Comparison of ENCODE assay signal across 8 mouse cellular contexts in the genomic region with DNA sequence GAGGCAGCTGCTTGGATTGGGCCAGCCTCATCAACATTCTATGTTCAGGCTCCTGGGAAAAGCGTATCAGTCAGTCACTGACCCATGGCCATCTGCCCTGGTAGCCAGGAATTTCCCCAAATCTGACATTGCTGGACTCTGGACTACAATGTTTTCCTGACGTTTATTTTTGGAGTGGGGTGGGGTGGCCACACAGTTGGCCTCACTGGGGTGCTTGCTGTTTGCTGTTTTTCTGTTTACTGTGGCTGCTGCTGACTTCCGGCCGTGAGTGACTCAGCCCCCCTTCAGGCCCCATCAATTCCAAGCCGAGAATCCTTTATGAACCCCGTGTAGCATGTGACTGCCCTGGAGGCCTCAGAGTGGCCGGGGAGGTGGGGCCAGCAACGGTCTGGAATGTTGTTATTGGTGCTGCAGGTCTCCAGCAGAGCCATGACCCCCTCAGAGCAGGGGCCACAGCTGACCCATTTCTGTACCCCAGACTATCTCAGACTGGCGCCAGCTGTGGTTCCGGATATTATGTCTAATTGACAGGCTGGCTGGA. TPM values are rescaled to one million over a fixed set of nuclear protein-coding genes. Genes with fewer than 3 reads are reported as not detected.
DNase-seq lines count a peak whose midpoint lies in the region; ATAC-seq and TF ChIP-seq lines count a peak whose summit lies in the region.

No protein-coding gene starts in this region.

- no peak for ATAC-seq in hindbrain, embryonic 11.5 days (ENCODE audit: low FRiP score)
- no peak for ATAC-seq in hindbrain, embryonic 14.5 days (ENCODE audit: low FRiP score)
- ATAC-seq in embryonic facial prominence, embryonic 15.5 days (ENCODE audit: insufficient number of reproducible peaks, low FRiP score, low TSS enrichment, low read depth), result no peak
- 0 out of 2 replicates have a peak, but pooled peaks have one; percentile 23 for ATAC-seq in lung, embryonic 14.5 days (ENCODE audit: insufficient read depth)
- ATAC-seq in forebrain, embryonic 14.5 days, result no peak

- no peak overlapping the region for H3K4me3 ChIP-seq in hindbrain, embryonic 11.5 days (ENCODE audit: low read depth, low read length)
- no peak overlapping the region for H3K4me3 ChIP-seq in hindbrain, embryonic 14.5 days (replicated peaks; ENCODE audit: low read length)
- H3K4me3 ChIP-seq in embryonic facial prominence, embryonic 15.5 days (replicated peaks), result no peak overlapping the region
- no peak overlapping the region for H3K4me3 ChIP-seq in kidney, adult 2 months (ENCODE audit: insufficient read depth, low read depth, low read length)
- H3K4me3 ChIP-seq in lung, embryonic 14.5 days (ENCODE audit: low read depth, low read length), result no peak overlapping the region
- no peak overlapping the region for H3K4me3 ChIP-seq in thymus, adult 2 months (ENCODE audit: control insufficient read depth, insufficient read depth, low read length)
- H3K4me3 ChIP-seq in forebrain, embryonic 14.5 days (ENCODE audit: low read depth, low read length), result no peak overlapping the region

- 0 out of 2 replicates have a peak overlapping the region, but pooled peaks have one; percentile 7 for H3K27ac ChIP-seq in hindbrain, embryonic 11.5 days (ENCODE audit: low read depth, low read length)
- no peak overlapping the region for H3K27ac ChIP-seq in hindbrain, embryonic 14.5 days
- H3K27ac ChIP-seq in embryonic facial prominence, embryonic 15.5 days (replicated peaks), result peak overlapping the region; percentile 52
- peak overlapping the region; percentile 90 for H3K27ac ChIP-seq in kidney, adult 2 months (ENCODE audit: insufficient read depth, low read depth, low read length)
- peak overlapping the region; percentile 12; the same call in 1 of the 2 replicates for H3K27ac ChIP-seq in lung, embryonic 14.5 days (ENCODE audit: low read depth)
- H3K27ac ChIP-seq in thymus, adult 2 months (ENCODE audit: control insufficient read depth, insufficient read depth, low read length), result no peak overlapping the region
- H3K27ac ChIP-seq in forebrain, embryonic 14.5 days (ENCODE audit: low read depth, low read length), result no peak overlapping the region

- DNase-seq in hindbrain, embryonic 11.5 days (ENCODE audit: low spot score), result peak; percentile 25
- DNase-seq in hindbrain, embryonic 14.5 days (ENCODE audit: low spot score), result no peak
- peak; percentile 92 for DNase-seq in kidney, adult 2 months
- DNase-seq in lung, embryonic 14.5 days, result peak; percentile 45
- DNase-seq in thymus, adult 2 months, result no peak
- no peak for DNase-seq in forebrain, embryonic 14.5 days (ENCODE audit: low spot score)
- DNase-seq in urinary bladder, adult 18-20 months (ENCODE audit: low spot score in 2 of 2), result no peak

- 36% methylated on average over 10 of the region's 10 CpGs for WGBS in hindbrain, embryonic 11.5 days
- 28% methylated on average over 10 of the region's 10 CpGs for WGBS in hindbrain, embryonic 14.5 days
- WGBS in embryonic facial prominence, embryonic 15.5 days, result 23% methylated on average over 10 of the region's 10 CpGs
- WGBS in kidney, adult 2 months, result 7% methylated on average over 10 of the region's 10 CpGs
- 27% methylated on average over 10 of the region's 10 CpGs for WGBS in lung, embryonic 14.5 days
- 68% methylated on average over 10 of the region's 10 CpGs for WGBS in thymus, adult 2 months
- WGBS in forebrain, embryonic 14.5 days, result 52% methylated on average over 10 of the region's 10 CpGs

- H3K4me2 ChIP-seq in hindbrain, embryonic 11.5 days (replicated peaks; ENCODE audit: low read depth, low read length), result 0 out of 2 replicates have a peak overlapping the region, but pooled peaks have one; percentile 2
- no peak overlapping the region for H3K4me2 ChIP-seq in hindbrain, embryonic 14.5 days (replicated peaks)
- H3K4me2 ChIP-seq in embryonic facial prominence, embryonic 15.5 days (replicated peaks), result no peak overlapping the region; the same call in 1 of the 2 replicates
- no peak overlapping the region for H3K4me2 ChIP-seq in lung, embryonic 14.5 days
- no peak overlapping the region for H3K4me2 ChIP-seq in forebrain, embryonic 14.5 days (ENCODE audit: low read length)

- no peaks in the 10 kb centered on the region; the same call in 1 of the 2 replicates for H3K4me1 ChIP-seq in hindbrain, embryonic 11.5 days (replicated peaks; ENCODE audit: control insufficient read depth, insufficient read depth, low read length)
- 0 out of 2 replicates have a peak, but pooled peaks cover 11% of the 10 kb centered on the region for H3K4me1 ChIP-seq in hindbrain, embryonic 14.5 days (replicated peaks; ENCODE audit: control insufficient read depth, insufficient read depth, low read length)
- peaks cover 47% of the 10 kb centered on the region for H3K4me1 ChIP-seq in embryonic facial prominence, embryonic 15.5 days
- peaks cover 32% of the 10 kb centered on the region for H3K4me1 ChIP-seq in kidney, adult 2 months (ENCODE audit: control insufficient read depth, insufficient read depth, low read length)
- H3K4me1 ChIP-seq in lung, embryonic 14.5 days (ENCODE audit: insufficient read depth), result peaks cover 15% of the 10 kb centered on the region
- peaks cover 8% of the 10 kb centered on the region; the same call in 1 of the 2 replicates for H3K4me1 ChIP-seq in thymus, adult 2 months (replicated peaks; ENCODE audit: control insufficient read depth, insufficient read depth, low read length)
- H3K4me1 ChIP-seq in forebrain, embryonic 14.5 days (ENCODE audit: control insufficient read depth, insufficient read depth, low read length), result 0 out of 2 replicates have a peak, but pooled peaks cover 2% of the 10 kb centered on the region

- no peak for TF ChIP-seq CTCF in kidney, adult 2 months (conservative IDR thresholded peaks at IDR 0.05; ENCODE audit: insufficient read depth, insufficient read length, low read depth, low read length)
- no peak for TF ChIP-seq CTCF in lung, embryonic 14.5 days (IDR thresholded peaks at IDR 0.05; ENCODE audit: low read depth)
- TF ChIP-seq CTCF in thymus, adult 2 months (IDR thresholded peaks at IDR 0.05; ENCODE audit: borderline replicate concordance, control insufficient read depth, extremely low read depth, insufficient read depth, low read length, poor library complexity), result no peak

- no peaks in the 10 kb centered on the region for H3K9me3 ChIP-seq in hindbrain, embryonic 11.5 days (ENCODE audit: control insufficient read depth, low read length)
- H3K9me3 ChIP-seq in hindbrain, embryonic 14.5 days (ENCODE audit: control insufficient read depth, low read length), result no peaks in the 10 kb centered on the region
- no peaks in the 10 kb centered on the region for H3K9me3 ChIP-seq in embryonic facial prominence, embryonic 15.5 days (replicated peaks)
- no peaks in the 10 kb centered on the region for H3K9me3 ChIP-seq in lung, embryonic 14.5 days (ENCODE audit: low read depth, low read length)
- H3K9me3 ChIP-seq in forebrain, embryonic 14.5 days (replicated peaks; ENCODE audit: control insufficient read depth, low read length), result no peaks in the 10 kb centered on the region

- peaks cover 13% of the 10 kb centered on the region; the same call in 1 of the 2 replicates for H3K27me3 ChIP-seq in hindbrain, embryonic 11.5 days (ENCODE audit: control insufficient read depth, insufficient read depth, low read length)
- peaks cover 28% of the 10 kb centered on the region for H3K27me3 ChIP-seq in hindbrain, embryonic 14.5 days (ENCODE audit: control insufficient read depth, insufficient read depth, low read length)
- H3K27me3 ChIP-seq in embryonic facial prominence, embryonic 15.5 days, result no peaks in the 10 kb centered on the region
- no peaks in the 10 kb centered on the region for H3K27me3 ChIP-seq in kidney, adult 2 months (replicated peaks; ENCODE audit: control insufficient read depth, insufficient read depth, low read length)
- no peaks in the 10 kb centered on the region for H3K27me3 ChIP-seq in lung, embryonic 14.5 days (ENCODE audit: insufficient read depth, low read length)
- peaks cover 9% of the 10 kb centered on the region; the same call in 1 of the 2 replicates for H3K27me3 ChIP-seq in thymus, adult 2 months (ENCODE audit: control insufficient read depth, insufficient read depth, low read length)
- H3K27me3 ChIP-seq in forebrain, embryonic 14.5 days (replicated peaks; ENCODE audit: control insufficient read depth, insufficient read depth, low read length), result peaks cover 8% of the 10 kb centered on the region; the same call in 1 of the 2 replicates

- no peak for TF ChIP-seq POLR2A in kidney, adult 2 months (IDR thresholded peaks at IDR 0.05; ENCODE audit: low read depth, low read length)
- TF ChIP-seq POLR2A in thymus, adult 2 months (IDR thresholded peaks at IDR 0.05; ENCODE audit: control insufficient read depth, extremely low read depth, insufficient read depth, low read length, poor library complexity), result no peak

- no peaks in the 10 kb centered on the region for H3K36me3 ChIP-seq in hindbrain, embryonic 11.5 days (ENCODE audit: control insufficient read depth, insufficient read depth, low read length)
- no peaks in the 10 kb centered on the region for H3K36me3 ChIP-seq in hindbrain, embryonic 14.5 days (replicated peaks; ENCODE audit: control insufficient read depth, insufficient read depth)
- no peaks in the 10 kb centered on the region for H3K36me3 ChIP-seq in embryonic facial prominence, embryonic 15.5 days
- H3K36me3 ChIP-seq in kidney, adult 2 months (ENCODE audit: control insufficient read depth, insufficient read depth, low read length), result no peaks in the 10 kb centered on the region
- no peaks in the 10 kb centered on the region for H3K36me3 ChIP-seq in lung, embryonic 14.5 days (ENCODE audit: insufficient read depth)
- H3K36me3 ChIP-seq in thymus, adult 2 months (ENCODE audit: control insufficient read depth, insufficient read depth, low read length), result no peaks in the 10 kb centered on the region
- no peaks in the 10 kb centered on the region for H3K36me3 ChIP-seq in forebrain, embryonic 14.5 days (ENCODE audit: control insufficient read depth, insufficient read depth, low read length)

- no peak overlapping the region for H3K9ac ChIP-seq in hindbrain, embryonic 11.5 days (ENCODE audit: low read depth, low read length)
- no peak overlapping the region for H3K9ac ChIP-seq in hindbrain, embryonic 14.5 days
- H3K9ac ChIP-seq in embryonic facial prominence, embryonic 15.5 days, result no peak overlapping the region
- H3K9ac ChIP-seq in lung, embryonic 14.5 days, result no peak overlapping the region
- no peak overlapping the region for H3K9ac ChIP-seq in forebrain, embryonic 14.5 days (ENCODE audit: low read length)

RNA-seq across cellular contexts. Expression of a gene that starts 2.5 kb away (rescaled TPM):
- polyA plus RNA-seq in hindbrain, embryonic 11.5 days (2014; fragmentation: Nextera tagmentation; extraction: Ambion mirVana), result 14.0 and 15.2 TPM in 2 replicates
- 5.8 and 7.2 TPM in 2 replicates for polyA plus RNA-seq in hindbrain, embryonic 14.5 days (2014; fragmentation: Nextera tagmentation; extraction: Ambion mirVana)
- polyA plus RNA-seq in embryonic facial prominence, embryonic 15.5 days (2015; fragmentation: Nextera tagmentation; extraction: Ambion mirVana), result 47.4 and 50.5 TPM in 2 replicates
- polyA plus RNA-seq in kidney, adult 2 months (2012; rRNA removed), result 35.1 and 35.6 TPM in 2 replicates
- 33.7 and 46.0 TPM in 2 replicates for polyA plus RNA-seq in lung, embryonic 14.5 days (2014; fragmentation: Nextera tagmentation; extraction: Ambion mirVana)
- polyA plus RNA-seq in thymus, adult 2 months (2012; rRNA removed), result 2.6 and 2.9 TPM in 2 replicates
- 6.3 and 8.3 TPM in 2 replicates for polyA plus RNA-seq in forebrain, embryonic 14.5 days (2014; fragmentation: Nextera tagmentation; extraction: Ambion mirVana)

RNA-seq across cellular contexts. Expression of a gene that starts 35.6 kb away (rescaled TPM):
- polyA plus RNA-seq in hindbrain, embryonic 11.5 days (2014; fragmentation: Nextera tagmentation; extraction: Ambion mirVana), result 0.91 and 0.99 TPM in 2 replicates
- 4.1 and 5.9 TPM in 2 replicates for polyA plus RNA-seq in hindbrain, embryonic 14.5 days (2014; fragmentation: Nextera tagmentation; extraction: Ambion mirVana)
- polyA plus RNA-seq in embryonic facial prominence, embryonic 15.5 days (2015; fragmentation: Nextera tagmentation; extraction: Ambion mirVana), result 1.5 and 1.7 TPM in 2 replicates
- polyA plus RNA-seq in kidney, adult 2 months (2012; rRNA removed), result 4.6 and 9.8 TPM in 2 replicates
- 1.3 and 1.8 TPM in 2 replicates for polyA plus RNA-seq in lung, embryonic 14.5 days (2014; fragmentation: Nextera tagmentation; extraction: Ambion mirVana)
- polyA plus RNA-seq in thymus, adult 2 months (2012; rRNA removed), result 1.6 and 2.0 TPM in 2 replicates
- 1.9 TPM in 2 replicates for polyA plus RNA-seq in forebrain, embryonic 14.5 days (2014; fragmentation: Nextera tagmentation; extraction: Ambion mirVana)

RNA-seq across cellular contexts. Expression of a gene that starts 43.6 kb away (rescaled TPM):
- 42.1 and 44.0 TPM in 2 replicates for polyA plus RNA-seq in hindbrain, embryonic 11.5 days (2014; fragmentation: Nextera tagmentation; extraction: Ambion mirVana)
- polyA plus RNA-seq in hindbrain, embryonic 14.5 days (2014; fragmentation: Nextera tagmentation; extraction: Ambion mirVana), result 37.3 and 40.7 TPM in 2 replicates
- polyA plus RNA-seq in embryonic facial prominence, embryonic 15.5 days (2015; fragmentation: Nextera tagmentation; extraction: Ambion mirVana), result 50.4 and 55.0 TPM in 2 replicates
- polyA plus RNA-seq in kidney, adult 2 months (2012; rRNA removed), result 74.3 and 89.5 TPM in 2 replicates
- polyA plus RNA-seq in lung, embryonic 14.5 days (2014; fragmentation: Nextera tagmentation; extraction: Ambion mirVana), result 56.2 and 63.1 TPM in 2 replicates
- 194 and 210 TPM in 2 replicates for polyA plus RNA-seq in thymus, adult 2 months (2012; rRNA removed)
- 29.2 and 36.3 TPM in 2 replicates for polyA plus RNA-seq in forebrain, embryonic 14.5 days (2014; fragmentation: Nextera tagmentation; extraction: Ambion mirVana)

RNA-seq across cellular contexts. Expression of a gene that starts 56.7 kb away (rescaled TPM):
- polyA plus RNA-seq in hindbrain, embryonic 11.5 days (2014; fragmentation: Nextera tagmentation; extraction: Ambion mirVana), result not detected in 2 replicates
- polyA plus RNA-seq in hindbrain, embryonic 14.5 days (2014; fragmentation: Nextera tagmentation; extraction: Ambion mirVana), result not detected in 2 replicates
- polyA plus RNA-seq in embryonic facial prominence, embryonic 15.5 days (2015; fragmentation: Nextera tagmentation; extraction: Ambion mirVana), result not detected in 2 replicates
- polyA plus RNA-seq in kidney, adult 2 months (2012; rRNA removed), result 2.8 TPM in 2 replicates
- not detected in 2 replicates for polyA plus RNA-seq in lung, embryonic 14.5 days (2014; fragmentation: Nextera tagmentation; extraction: Ambion mirVana)
- polyA plus RNA-seq in thymus, adult 2 months (2012; rRNA removed), result 0.90 and 1.2 TPM in 2 replicates
- not detected in 2 replicates for polyA plus RNA-seq in forebrain, embryonic 14.5 days (2014; fragmentation: Nextera tagmentation; extraction: Ambion mirVana)

Comparison
In these comparisons a context has a peak if more than half of its experiments do, and no peak if none do; other contexts are left out.
1. DNase-seq: peak in hindbrain, embryonic 11.5 days (single experiment), kidney, adult 2 months (single experiment) and lung, embryonic 14.5 days (single experiment); none in hindbrain, embryonic 14.5 days (single experiment), thymus, adult 2 months (single experiment), forebrain, embryonic 14.5 days (single experiment) and urinary bladder, adult 18-20 months (0 of 2).
2. H3K27ac ChIP-seq: peak in hindbrain, embryonic 11.5 days (single experiment), embryonic facial prominence, embryonic 15.5 days (single experiment), kidney, adult 2 months (single experiment) and lung, embryonic 14.5 days (single experiment); none in hindbrain, embryonic 14.5 days (single experiment), thymus, adult 2 months (single experiment) and forebrain, embryonic 14.5 days (single experiment).